Mouse (Mus musculus) adrenal gland, postnatal 25 days (tissue): Measurements from ENCODE around the gene Rimkla. TPM values are rescaled to one million over a fixed set of nuclear protein-coding genes. Genes with fewer than 3 reads are reported as not detected.
"Not testable (repeated sequence)": the region's sequence is repeated elsewhere in the genome, so short reads cannot be mapped to it uniquely, and the experiment has no call there.

Experiments used
- DNase-seq: peaks from one replicate; pipeline ENCODE4 v3.0.0; 2021; ENCODE audit warnings: mixed read lengths
- long read RNA-seq: library from polyadenylated mRNA; stranded (forward); transcript quantifications from one replicate; pipeline ENCODE4 v2.0.0, GENCODE M21; 2021
- total RNA-seq: library from RNA; stranded (reverse); gene quantifications from 2 replicates; pipeline ENCODE4 v1.2.3, GENCODE M21; 2021

Gene Rimkla
- 0.21 and 0.67 TPM in 2 replicates for total RNA-seq
- long read RNA-seq: 0 reads

DNA sequence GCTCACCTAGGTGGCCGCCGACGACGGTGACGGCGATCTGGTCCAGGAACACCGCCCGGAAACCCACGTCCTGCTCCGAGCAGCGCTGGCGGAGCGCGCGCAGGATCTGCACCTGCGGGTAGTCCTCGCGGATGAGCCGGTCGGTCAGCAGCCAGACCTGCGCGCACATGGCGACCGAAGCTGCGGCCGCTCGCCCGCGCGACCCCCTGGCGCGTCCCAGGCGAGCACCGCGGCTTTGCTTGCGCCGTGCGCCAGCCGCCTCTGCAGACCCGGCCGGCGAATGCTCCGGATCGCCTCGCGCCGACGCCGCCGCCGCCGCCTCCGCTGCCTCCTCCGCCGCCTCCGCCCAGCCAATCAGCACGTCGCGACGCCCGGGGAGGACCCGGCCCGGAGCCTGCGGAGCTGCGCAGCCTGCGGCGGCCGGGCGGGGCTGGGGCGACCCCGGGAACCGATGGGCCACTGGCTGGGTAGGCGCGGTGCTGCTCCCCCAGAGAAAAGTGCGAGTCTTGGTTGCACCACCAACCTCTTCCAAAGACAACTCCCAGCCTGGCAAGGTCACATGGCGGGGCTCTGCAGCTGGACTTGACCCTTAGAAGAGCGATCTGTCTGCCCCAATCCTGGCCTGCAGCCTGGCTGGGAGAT is at the start of gene Rimkla:
Rimkla (minus strand) TSS at position 338 of the 642 bp plus-strand sequence.
- peak; percentile 79 for DNase-seq

DNA sequence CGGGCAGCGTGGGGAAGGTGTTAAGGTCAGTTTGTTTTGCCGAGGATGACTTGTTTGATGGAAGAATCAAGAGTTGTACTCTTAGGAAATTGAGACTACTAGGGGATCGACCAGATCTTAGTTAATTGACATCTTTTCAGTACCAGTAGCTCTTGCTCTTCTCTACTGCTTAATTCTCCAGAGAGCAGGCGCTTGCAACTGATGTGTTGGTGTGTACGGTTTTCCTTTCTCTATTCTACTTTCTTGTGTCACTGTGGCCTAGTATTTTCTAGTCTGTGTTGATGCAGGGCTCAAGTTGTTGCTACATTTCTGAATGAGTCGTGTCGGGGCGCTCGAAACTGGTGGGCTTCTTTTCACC is 48.1 kb upstream of the Rimkla start:
- no peak for DNase-seq

DNA sequence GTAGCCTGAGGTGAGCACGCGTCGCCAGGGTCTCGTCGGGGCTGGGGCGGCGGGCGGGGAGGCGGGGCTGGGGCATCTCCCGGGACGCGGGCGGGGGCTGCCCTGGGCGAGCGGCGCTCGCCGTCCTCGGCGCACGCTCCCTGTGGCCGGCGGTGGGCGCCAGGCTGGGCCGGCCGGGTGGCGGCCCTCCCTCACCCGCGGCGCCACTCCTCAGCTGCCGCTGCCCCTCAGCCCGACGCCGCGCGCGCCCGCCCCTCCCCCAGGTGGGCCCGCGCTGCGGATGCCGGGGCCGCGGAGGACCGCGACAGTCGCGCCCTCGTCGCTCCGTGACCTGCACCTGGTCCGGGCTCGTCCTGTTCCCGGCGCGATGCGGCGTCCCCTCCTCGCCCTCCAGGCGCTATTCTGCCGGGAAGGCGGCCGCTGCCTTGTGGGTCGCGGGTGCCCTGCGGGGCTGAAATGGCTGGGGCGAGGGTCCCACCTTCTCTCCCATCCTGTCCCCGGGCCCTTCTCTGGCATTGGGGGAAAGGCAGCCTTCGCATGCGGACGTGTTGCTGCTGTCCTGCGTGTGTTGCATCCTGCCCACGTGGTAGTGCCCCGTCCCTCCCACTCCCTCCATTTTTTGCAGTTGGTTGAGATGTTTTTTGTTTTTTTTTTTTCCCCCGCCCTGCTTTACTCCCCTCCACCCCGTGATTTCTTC is 47.6 kb upstream of the Rimkla start:
- peak; percentile 45 for DNase-seq

DNA sequence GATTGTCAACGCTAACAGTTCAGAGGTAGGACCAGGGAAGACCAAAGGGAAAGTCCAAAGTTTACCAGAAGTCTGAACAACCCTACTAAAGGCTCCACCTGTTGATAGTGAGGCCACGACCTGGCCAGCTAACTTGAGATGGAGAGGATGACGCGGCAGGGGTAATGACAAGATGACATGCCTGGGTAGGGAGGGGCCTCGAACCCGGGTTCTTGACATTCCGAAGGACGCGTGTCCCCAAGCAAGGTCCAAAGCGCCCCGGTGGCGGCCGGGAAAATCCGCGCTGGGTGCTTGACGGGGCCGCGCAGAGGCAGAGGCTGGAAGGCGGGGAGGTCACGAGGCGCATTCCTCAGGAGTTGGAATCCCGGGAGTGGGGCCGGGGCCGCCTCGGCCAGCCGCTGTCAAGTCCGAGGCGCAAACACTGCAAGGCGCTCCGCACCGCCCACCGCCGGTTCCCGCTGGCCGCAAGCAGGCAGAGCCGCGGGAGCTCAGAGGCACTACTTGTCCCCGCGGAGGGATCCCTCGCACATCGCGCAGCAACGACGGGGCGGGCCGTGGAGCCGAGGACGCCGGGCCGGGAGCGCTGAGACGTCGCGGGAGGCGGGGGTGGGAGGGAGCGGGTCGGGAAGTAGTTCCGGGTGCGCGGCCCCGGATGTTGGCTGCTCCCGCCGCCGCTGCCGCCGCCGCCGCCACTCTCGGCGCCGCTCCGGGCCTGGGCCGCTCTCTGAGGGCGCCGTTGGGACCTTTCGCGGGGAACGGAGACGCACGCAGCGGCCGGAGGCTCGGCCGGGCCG is 46.8 kb upstream of the Rimkla start, which contains the start of gene Frg2f1:
Frg2f1 (minus strand) TSS at position 499 of the 794 bp plus-strand sequence.
- DNase-seq: peak; percentile 96

DNA sequence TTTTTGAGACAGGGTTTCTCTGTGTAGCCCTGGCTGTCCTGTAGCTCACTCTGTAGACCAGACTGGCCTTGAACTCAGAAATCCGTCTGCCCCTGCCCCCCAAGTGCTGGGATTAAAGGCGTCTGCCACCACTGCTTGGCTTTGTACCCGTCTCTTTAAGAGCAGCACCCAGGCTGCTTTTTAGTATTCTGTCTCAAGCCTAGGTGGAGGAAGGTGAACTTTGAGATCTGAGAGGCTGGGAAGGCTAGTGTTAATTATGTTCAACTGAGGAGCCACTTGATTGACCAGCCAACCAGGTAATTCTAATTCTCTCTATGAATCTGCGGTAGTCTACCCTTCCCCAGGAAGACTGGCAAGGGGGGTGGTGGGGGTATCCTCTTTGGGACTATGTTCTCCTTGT is 45.0 kb upstream of the Rimkla start:
- no peak for DNase-seq

DNA sequence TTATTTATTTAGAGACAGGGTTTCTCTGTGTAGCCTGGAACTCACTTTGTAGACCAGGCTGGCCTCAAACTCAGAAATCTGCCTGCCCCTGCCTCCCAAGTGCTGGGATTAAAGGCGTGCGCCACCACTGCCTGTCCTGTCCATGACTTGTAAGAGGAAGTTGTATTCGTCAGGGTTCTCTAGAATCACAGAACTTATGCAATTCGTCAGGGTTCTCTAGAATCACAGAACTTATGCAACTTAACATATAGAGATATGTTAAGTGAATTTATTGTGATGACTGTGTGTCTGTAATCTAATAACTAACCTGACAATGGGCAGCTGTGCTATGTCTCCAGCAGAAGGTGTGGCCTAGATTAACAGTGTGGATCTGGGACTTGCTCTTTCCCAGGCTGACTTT is 44.2 kb upstream of the Rimkla start, which contains the start of gene Foxj3:
Foxj3 (plus strand) TSS at position 390 of the 400 bp plus-strand sequence.
- not testable (repeated sequence) for DNase-seq

DNA sequence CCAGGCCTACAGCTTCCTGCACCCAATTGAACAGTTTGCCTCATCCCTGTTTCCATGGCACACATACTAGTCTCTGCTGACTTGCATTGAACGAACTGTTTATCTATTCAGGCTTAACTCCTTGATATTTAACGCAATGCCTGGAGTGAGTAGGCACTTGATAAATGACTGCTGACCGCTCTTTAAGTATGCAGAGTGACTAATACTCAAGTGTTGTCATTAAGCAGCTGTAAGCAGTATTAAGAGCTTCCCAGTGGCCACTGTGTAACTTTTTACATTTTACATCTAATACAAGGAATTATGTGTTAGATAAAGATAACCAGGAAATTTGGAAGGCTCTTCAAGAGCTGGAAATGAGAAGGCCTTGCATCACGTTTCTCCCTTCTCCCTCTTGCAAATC is 42.7 kb upstream of the Rimkla start:
- DNase-seq: no peak

DNA sequence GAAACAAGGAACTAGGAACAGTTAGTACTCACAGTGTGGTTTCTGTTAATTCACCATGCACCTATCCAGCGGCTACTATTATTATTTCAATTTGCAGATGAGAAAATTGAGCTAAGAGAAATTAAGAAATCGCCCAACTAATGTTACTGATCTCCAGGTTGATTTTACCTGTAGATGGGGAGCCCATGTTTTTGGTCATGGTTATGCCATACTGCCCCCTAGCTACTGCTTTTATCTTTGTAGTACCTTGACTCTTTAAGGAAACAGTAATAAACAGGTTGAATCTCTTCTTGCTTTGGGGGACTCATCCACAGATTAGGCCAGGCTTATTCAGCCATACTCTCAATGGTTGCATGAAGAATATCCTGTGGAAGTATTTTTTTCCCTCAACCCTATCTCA is 39.4 kb upstream of the Rimkla start:
- no peak for DNase-seq

DNA sequence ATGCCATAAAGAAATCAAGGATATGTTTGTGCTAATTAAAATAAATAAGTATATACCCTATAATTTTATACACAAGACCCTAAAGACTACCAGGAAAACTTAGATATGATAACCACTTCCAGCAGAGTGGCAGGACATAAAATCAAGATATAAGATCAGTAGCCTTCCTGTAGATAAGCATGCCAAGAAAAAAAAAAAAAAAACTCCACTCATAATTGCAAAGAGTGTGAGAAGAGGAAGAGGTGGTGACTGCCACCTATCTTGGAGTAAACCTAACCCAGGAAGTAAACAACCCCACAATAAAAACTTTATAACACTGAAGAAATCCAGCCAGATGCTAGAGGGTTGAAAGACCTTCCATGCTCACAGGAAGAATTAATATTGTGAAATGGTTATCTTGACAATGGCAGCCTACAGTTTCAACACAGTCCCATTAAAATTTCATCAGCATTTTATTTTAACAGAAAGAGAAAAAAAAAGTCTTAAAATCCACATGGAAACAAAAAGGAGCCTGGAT is 34.0 kb upstream of the Rimkla start:
- DNase-seq: no peak

DNA sequence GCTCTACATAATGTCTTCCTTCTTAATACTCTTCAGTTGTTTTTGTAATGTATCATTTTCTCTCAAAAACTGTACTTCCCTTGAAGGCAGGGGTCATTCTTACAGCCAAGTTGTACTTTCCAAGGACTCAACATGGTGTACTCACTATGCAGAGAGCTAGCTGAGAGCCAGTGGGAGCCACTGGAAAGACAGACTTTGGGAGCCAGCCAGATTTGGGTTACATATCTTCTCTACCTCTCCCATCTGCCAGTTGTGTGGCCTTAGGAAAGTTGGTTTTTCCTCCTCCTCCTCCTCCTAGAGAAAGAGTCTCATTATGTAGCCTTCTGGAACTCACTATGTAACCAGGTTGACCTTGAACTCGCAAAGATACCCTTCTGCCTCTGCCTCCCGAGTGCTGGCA is 32.0 kb upstream of the Rimkla start:
- DNase-seq: no peak

DNA sequence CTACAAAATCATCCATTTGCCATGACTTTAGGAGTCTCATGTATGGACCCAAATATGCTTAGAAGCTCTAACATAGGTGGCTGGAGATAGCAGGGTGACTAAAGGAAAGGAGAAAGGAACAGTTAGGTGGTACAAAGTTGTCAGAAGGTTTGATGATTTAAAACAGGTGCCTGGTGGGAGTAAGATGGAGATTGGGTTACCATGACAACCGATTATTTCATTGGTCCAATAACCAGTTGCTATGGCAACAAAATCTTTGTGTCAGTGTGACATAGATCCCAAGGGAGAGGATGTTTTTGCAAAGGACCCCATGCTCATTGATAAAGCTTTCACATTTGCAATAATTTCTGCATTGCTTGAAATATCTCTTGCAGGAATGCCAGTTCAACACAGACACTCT is 31.6 kb upstream of the Rimkla start:
- DNase-seq: no peak

DNA sequence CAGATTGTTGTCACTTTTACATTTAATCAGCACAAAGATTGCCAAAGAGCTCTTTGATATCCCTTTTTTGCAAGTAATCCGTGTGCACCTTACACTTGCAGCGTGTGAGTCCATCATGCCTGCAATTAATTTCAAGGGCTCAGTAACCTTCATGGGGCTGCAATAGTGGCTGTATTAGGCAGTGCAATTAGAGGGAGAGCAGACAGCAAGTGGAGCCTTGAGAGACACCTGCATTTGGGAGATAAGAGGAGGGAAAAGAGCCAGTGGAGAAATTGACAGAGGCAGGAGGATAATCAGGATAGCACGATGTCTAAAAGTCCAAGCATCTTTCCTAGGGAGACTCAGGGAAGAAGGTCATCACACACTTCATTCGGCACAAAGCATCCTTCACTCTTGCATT is 31.1 kb upstream of the Rimkla start:
- no peak for DNase-seq

DNA sequence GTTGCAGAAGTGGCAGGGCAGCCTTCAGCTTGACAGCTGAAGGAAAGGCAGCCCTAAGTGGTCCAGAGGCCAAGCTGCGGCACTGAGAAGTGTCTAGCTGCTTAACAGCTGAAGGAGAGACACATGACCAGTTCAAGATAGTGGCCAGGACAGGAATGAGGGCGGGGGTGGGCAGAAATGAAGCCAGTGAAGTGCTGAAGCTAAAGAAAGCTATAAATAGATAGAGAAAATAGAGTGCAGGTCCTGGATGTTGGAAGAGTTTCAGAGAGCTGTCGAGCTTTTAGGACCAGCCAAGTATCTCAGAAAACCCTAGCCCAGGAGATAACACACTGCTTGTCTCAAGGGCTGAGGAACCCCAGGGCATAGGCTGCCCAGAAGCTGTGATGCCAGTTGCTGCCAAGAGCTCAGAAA is 20.3 kb upstream of the Rimkla start:
- DNase-seq: no peak

DNA sequence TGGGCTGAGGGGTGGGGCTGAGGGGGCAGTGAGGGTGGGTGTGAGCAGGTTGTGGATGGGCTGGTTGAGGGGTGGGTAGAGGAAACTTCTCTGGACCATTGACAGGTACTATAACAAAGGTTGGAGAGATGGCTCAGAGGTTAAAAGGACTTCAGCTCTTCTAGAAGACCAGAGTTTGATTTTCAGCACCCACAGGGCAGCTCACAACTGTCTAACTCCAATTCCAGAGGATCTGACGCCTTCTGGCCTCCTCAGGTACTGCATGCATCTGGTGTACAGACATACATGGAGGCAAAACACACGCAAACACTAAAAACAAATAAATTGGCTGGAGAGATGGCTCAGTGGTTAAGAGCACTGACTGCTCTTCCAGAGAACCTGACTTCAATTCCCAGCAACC is 19.2 kb upstream of the Rimkla start:
- no peak for DNase-seq

DNA sequence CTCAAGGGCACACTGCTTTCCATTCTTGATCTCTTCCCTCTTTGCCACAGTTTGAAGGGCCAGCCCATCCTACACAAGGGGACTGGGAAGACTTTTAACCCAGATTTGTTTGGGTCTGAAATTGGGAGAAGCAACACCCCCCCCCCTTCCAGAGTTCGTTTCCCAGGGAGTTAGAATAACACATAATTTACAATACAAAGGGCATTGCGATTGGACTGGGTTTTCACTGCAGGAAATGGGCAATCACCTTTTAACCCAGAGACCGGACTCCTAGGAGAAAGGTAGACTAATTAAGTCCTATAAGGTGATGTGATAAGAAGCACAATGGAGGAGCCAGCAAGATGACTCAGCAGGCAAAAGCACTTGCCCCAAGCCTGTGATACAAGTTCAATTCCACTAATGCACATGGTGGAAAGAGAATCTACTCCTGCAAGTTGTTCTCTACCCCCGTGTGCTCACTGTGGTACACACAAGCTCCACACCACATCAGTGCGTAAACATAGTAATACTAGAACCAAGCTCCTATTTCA is 6.0 kb upstream of the Rimkla start:
- no peak for DNase-seq

DNA sequence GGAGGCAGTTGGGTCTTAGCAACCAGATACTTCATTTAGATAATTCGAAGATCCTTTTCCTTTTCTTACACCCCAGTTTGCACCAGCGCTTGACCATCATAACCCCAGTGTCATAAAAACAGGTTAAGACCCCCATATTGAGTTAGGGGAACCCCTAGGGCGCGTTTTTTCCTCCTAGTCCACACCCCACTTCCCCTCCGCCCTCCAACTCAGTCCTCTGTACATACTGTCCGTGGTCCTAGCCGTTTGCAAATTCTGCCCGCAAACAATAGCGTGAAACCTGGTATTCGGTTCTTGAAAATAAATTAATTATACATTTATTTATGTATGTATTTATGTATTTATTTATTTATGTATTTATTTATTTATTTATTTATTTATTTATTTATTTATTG is 502 bp upstream of the Rimkla start:
- no peak for DNase-seq

DNA sequence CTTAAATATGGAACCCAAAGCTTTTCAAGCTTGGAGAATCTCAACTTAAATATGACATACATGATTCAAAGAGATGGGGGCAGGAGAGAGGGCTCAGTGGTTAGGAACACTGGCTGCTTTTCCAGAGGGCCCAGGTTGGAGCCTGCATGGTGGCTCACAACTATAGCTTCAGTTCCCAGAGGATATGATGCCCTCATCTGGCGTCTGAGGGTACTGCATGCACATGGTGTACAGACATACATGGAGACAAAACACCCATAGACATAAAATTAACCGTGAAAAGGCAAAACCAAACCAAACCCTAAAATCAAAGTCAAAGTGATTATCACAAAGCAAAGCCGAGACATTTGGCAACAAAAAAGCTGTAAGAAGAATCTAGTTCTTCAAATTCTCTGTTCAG is 1.6 kb downstream of the Rimkla start:
- DNase-seq: peak; percentile 24

DNA sequence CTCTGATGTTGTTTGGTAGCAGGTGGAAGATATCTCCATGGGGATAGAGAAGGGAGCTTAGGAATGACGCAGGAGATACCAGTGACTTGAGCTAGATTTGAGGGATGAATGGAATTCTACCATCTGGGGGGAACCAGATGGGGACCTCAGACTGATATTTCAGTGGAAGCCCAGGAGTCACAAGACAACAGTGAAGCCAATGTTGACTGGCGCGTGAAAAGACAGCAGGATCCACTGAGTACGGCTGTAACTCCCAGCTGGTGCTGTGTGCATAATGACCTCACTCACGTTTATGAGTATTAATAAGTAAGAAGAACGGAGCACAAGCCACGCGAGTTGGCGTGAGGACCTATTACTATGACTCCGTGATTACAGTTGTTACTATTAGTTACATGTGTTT is 2.8 kb downstream of the Rimkla start:
- no peak for DNase-seq

DNA sequence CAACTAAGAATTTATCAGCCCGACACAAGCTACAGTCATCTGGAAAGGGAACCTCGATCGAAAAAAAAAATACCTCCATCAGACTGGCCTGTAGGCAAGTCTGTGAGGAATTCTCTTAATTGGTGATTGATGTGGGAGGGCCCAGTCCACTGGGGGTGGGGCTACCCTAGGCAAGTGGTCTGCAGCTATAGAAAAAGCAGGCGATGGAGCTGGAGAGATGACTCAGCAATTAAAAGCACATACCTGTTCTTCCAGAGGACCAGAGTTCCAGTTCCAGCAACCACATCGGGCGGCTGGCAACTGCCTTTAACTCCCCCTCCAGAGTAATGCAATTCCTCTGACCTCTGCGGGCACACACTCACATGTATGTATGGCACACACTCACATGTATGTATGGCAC is 7.5 kb downstream of the Rimkla start:
- DNase-seq: no peak

DNA sequence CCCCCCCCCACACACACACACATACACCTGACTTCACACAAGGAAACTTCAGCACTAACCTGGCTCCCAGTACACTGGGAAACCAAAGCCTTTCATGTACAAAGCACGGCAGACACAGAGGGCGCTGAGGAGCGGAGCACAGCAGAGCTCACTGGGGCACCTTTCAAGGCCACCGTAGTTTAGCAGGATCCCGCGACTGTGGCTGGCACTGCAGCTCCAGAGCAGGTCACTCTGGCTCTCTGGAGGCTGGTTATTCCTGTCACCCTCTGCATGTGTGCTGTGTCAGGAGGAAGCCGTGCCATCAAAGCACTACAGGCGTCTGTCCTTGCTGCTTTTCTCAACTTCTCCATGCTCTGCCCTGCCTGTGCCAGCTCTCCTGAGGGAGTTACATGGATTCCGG is 9.4 kb downstream of the Rimkla start:
- peak; percentile 62 for DNase-seq

DNA sequence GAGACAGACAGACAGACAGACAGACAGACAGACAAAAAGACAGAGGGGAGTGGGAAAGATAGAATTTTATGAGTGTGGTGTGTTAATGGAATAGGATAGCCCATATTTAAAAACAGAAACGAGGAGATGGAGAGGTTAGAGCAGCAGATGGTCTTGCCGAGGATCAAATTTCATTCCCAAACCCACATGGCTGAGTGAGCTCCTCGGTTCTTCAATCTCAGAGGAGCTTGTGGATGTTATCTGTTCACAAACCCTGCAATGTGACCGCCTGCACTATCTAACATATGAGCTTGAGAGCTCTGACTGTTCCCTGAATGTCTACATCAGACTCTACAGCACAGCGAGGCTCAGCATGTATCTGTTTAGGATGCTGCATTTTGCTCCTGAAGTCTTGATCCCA is 19.3 kb downstream of the Rimkla start:
- no peak for DNase-seq

DNA sequence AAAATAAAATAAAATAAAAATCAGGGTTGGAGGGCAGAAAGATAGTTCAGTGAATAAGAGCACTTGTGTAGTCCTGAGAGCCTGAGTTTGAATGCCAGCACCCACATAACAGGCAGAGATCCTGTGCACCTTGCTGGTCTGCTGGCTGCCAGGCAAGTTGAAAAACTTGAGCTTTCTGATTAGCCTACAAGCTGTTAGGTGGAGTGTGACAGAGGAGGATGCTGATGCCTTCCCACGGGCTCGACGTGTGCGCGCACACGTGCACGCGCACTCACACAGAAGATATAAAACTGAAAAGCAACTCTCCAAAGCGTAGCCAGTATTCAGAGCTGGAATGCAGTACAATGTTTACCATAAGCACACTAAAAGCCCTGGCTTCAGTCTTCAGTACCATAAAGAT is 19.9 kb downstream of the Rimkla start:
- no peak for DNase-seq
